Mouse (Mus musculus): ENCODE data around the gene Prkn.

- TF ChIP-seq CTCF (IDR thresholded peaks at IDR 0.05; ENCODE audit: low read depth): no peak
- TF ChIP-seq EP300 (IDR thresholded peaks at IDR 0.05; ENCODE audit: low read depth): no peak
These were observed 287.0 kb downstream of the Prkn start for GRCm38 (mm10) chr17:11127217-11127616.
